Comparison of ENCODE assay signal across 8 mouse cellular contexts in the genomic region with DNA sequence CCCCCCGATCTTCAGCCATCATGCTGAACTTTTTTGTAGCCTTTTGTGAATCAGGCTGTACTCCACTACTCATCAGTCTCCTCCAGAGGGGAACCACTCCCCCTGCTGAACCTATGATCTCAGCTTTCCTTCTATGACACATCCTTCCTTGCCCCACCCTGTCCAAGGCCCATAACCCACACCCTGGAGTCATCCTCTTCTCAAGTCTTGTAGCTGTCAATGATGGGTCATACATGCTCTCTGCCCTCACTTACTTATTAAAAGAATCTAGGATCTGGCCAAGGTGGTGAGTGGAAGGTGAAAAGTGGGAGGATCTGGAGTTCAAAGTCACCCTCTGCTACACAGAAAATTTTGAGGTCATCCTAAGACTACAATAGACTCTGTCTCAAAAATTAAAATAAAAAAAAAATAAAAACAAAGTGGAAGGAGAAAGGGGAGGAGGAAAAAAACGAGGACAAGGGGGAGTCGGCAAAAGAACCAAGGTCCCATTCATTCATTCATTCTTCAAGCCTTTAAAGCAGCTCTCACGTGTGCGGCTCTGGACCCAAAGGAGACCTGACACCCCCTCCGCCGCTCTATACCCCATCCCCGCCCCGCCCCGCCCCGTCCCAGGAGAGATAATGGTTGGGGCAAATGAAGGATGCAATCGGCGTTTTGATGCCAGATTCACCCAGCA. TPM values are rescaled to one million over a fixed set of nuclear protein-coding genes. Genes with fewer than 3 reads are reported as not detected.
DNase-seq lines count a peak whose midpoint lies in the region; ATAC-seq and TF ChIP-seq lines count a peak whose summit lies in the region.

No protein-coding gene starts in this region.

- ATAC-seq in hindbrain, embryonic 13.5 days (ENCODE audit: low FRiP score): no peak
- ATAC-seq in midbrain, embryonic 14.5 days (ENCODE audit: low FRiP score, low TSS enrichment): no peak

- peak overlapping the region; percentile 25 for H3K9ac ChIP-seq in CH12.LX (ENCODE audit: insufficient read depth, low read depth)
- peak overlapping the region; percentile 66 for H3K9ac ChIP-seq in hindbrain, embryonic 13.5 days
- peak overlapping the region; percentile 65 for H3K9ac ChIP-seq in midbrain, embryonic 14.5 days (replicated peaks; ENCODE audit: low read length)

- no peak for DNase-seq in kidney, adult 2 months
- DNase-seq in kidney, postnatal 36 days: no peak
- peak; percentile 50 for DNase-seq in CH12.LX (ENCODE audit: extremely low read depth)
- DNase-seq in cerebellum, adult 9-10 months: peak; percentile 75
- DNase-seq in midbrain, embryonic 14.5 days: no peak
- DNase-seq in frontal cortex, postnatal 14 days (ENCODE audit: low spot score in 2 of 2): no peak
- DNase-seq in urinary bladder, adult 2 months (ENCODE audit: low spot score): no peak

- H3K4me2 ChIP-seq in CH12.LX (ENCODE audit: insufficient read depth, low read depth, poor library complexity, severe bottlenecking): peak overlapping the region; percentile 75
- H3K4me2 ChIP-seq in hindbrain, embryonic 13.5 days: peak overlapping the region; percentile 54
- H3K4me2 ChIP-seq in midbrain, embryonic 14.5 days (ENCODE audit: low read length): peak overlapping the region; percentile 57

- TF ChIP-seq RAD21 in CH12.LX (IDR thresholded peaks at IDR 0.05; ENCODE audit: low read depth, low read length): no peak

- H3K36me3 ChIP-seq in kidney, adult 2 months (ENCODE audit: control insufficient read depth, insufficient read depth, low read length): no peaks in the 10 kb centered on the region
- no peaks in the 10 kb centered on the region for H3K36me3 ChIP-seq in CH12.LX (replicated peaks in 1 of 2; ENCODE audit: control insufficient read depth in 1 of 2, insufficient read depth in 1 of 2, low read length in 1 of 2)
- H3K36me3 ChIP-seq in hindbrain, embryonic 13.5 days: peaks cover 8% of the 10 kb centered on the region; the same call in 1 of the 2 replicates
- H3K36me3 ChIP-seq in midbrain, embryonic 14.5 days (ENCODE audit: control insufficient read depth, insufficient read depth, low read length): no peaks in the 10 kb centered on the region; the same call in 1 of the 2 replicates

- H3K79me2 ChIP-seq in CH12.LX (replicated peaks; ENCODE audit: control insufficient read depth, extremely low read depth, insufficient read depth, poor library complexity, severe bottlenecking): no peaks in the 10 kb centered on the region

- no peak for TF ChIP-seq CTCF in kidney, adult 2 months (conservative IDR thresholded peaks at IDR 0.05; ENCODE audit: insufficient read depth, insufficient read length, low read depth, low read length)
- TF ChIP-seq CTCF in CH12.LX (conservative IDR thresholded peaks at IDR 0.05 in 1 of 2, IDR thresholded peaks at IDR 0.05 in 1 of 2; ENCODE audit: low read depth in 2 of 2, low read length in 2 of 2): no peak

- no peak overlapping the region for H3K27ac ChIP-seq in kidney, adult 2 months (ENCODE audit: insufficient read depth, low read depth, low read length)
- H3K27ac ChIP-seq in CH12.LX (ENCODE audit: insufficient read depth, low read depth): no peak overlapping the region
- H3K27ac ChIP-seq in hindbrain, embryonic 13.5 days: peak overlapping the region; percentile 87
- peak overlapping the region; percentile 89 for H3K27ac ChIP-seq in midbrain, embryonic 14.5 days (replicated peaks; ENCODE audit: low read depth, low read length)

- peaks cover 7% of the 10 kb centered on the region for H3K4me1 ChIP-seq in kidney, adult 2 months (ENCODE audit: control insufficient read depth, insufficient read depth, low read length)
- H3K4me1 ChIP-seq in CH12.LX (ENCODE audit: control insufficient read depth in 1 of 2, insufficient read depth in 2 of 2): peaks cover 11 to 13% of the 10 kb centered on the region in 2 experiments
- peaks cover 34% of the 10 kb centered on the region for H3K4me1 ChIP-seq in hindbrain, embryonic 13.5 days (replicated peaks)
- H3K4me1 ChIP-seq in midbrain, embryonic 14.5 days (ENCODE audit: control insufficient read depth, insufficient read depth, low read length): peaks cover 33% of the 10 kb centered on the region

- WGBS in kidney, adult 2 months: 6% methylated on average over 13 of the region's 13 CpGs
- 7% methylated on average over 13 of the region's 13 CpGs for WGBS in hindbrain, embryonic 13.5 days
- 7% methylated on average over 13 of the region's 13 CpGs for WGBS in midbrain, embryonic 14.5 days

- in situ Hi-C loops in CH12.LX (cut with MboI; ENCODE audit: low pct_ligation_motif_present, low pct_unique_long_range_greater_than_20kb, low sequenced_read_pairs): loop anchor here (25.0 kb wide), 1 partner anchor 347 kb away; no protein-coding TSS in a partner anchor

- no peaks in the 10 kb centered on the region for H3K9me3 ChIP-seq in CH12.LX (replicated peaks; ENCODE audit: low read length)
- no peaks in the 10 kb centered on the region for H3K9me3 ChIP-seq in hindbrain, embryonic 13.5 days
- no peaks in the 10 kb centered on the region for H3K9me3 ChIP-seq in midbrain, embryonic 14.5 days (ENCODE audit: control insufficient read depth, low read length)

- H3K27me3 ChIP-seq in kidney, adult 2 months (replicated peaks; ENCODE audit: control insufficient read depth, insufficient read depth, low read length): no peaks in the 10 kb centered on the region
- H3K27me3 ChIP-seq in CH12.LX (replicated peaks): peaks cover 7% of the 10 kb centered on the region
- H3K27me3 ChIP-seq in hindbrain, embryonic 13.5 days: no peaks in the 10 kb centered on the region
- no peaks in the 10 kb centered on the region for H3K27me3 ChIP-seq in midbrain, embryonic 14.5 days (ENCODE audit: control insufficient read depth, insufficient read depth, low read length)

- no peak for TF ChIP-seq EP300 in CH12.LX (IDR thresholded peaks at IDR 0.05; ENCODE audit: low read length)

- peak overlapping the region; percentile 59 for H3K4me3 ChIP-seq in kidney, adult 2 months (ENCODE audit: insufficient read depth, low read depth, low read length)
- H3K4me3 ChIP-seq in CH12.LX (replicated peaks in 1 of 3; ENCODE audit: low read depth in 2 of 3, low read length in 2 of 3, poor library complexity in 1 of 3): peak overlapping the region; percentile 42 to 64 (median 59)
- peak overlapping the region; percentile 45 for H3K4me3 ChIP-seq in hindbrain, embryonic 13.5 days
- peak overlapping the region; percentile 49 for H3K4me3 ChIP-seq in midbrain, embryonic 14.5 days (replicated peaks; ENCODE audit: low read depth, low read length)

- dilution Hi-C loops in CH12.LX (cut with MboI; ENCODE audit: extremely low pct_ligation_motif_present, extremely low pct_unique_long_range_greater_than_20kb, low sequenced_read_pairs): no loop called here

- no peak for TF ChIP-seq POLR2A in kidney, adult 2 months (IDR thresholded peaks at IDR 0.05; ENCODE audit: low read depth, low read length)
- TF ChIP-seq POLR2A in CH12.LX (IDR thresholded peaks at IDR 0.05; ENCODE audit: low read depth, low read length): no peak

TF ChIP-seq in CH12.LX, 34 proteins besides CTCF, POLR2A, EP300 and RAD21 (continues in another document):
- TF ChIP-seq SIN3A (IDR thresholded peaks at IDR 0.05; ENCODE audit: low read length): no peak
- no peak for TF ChIP-seq USF1 (IDR thresholded peaks at IDR 0.05; ENCODE audit: low read depth, low read length)
- no peak for TF ChIP-seq ZC3H11A (IDR thresholded peaks at IDR 0.05; ENCODE audit: low read depth, low read length)
- no peak for TF ChIP-seq ELF1 (IDR thresholded peaks at IDR 0.05; ENCODE audit: low read depth, low read length)
- TF ChIP-seq MEF2A (IDR thresholded peaks at IDR 0.05; ENCODE audit: borderline replicate concordance, low read depth, low read length): no peak
- TF ChIP-seq ETS1 (conservative IDR thresholded peaks at IDR 0.05; ENCODE audit: low read depth, low read length): no peak
- no peak for TF ChIP-seq JUN (IDR thresholded peaks at IDR 0.05; ENCODE audit: insufficient read depth, low read depth, low read length)
- TF ChIP-seq MAX (IDR thresholded peaks at IDR 0.05; ENCODE audit: low read length): no peak
- no peak for TF ChIP-seq CHD1 (IDR thresholded peaks at IDR 0.05; ENCODE audit: low read depth, low read length)
- TF ChIP-seq E2F4 (IDR thresholded peaks at IDR 0.05; ENCODE audit: insufficient replicate concordance, low read depth, low read length): no peak

RNA-seq across cellular contexts. Expression of a gene that starts 1.1 kb away (rescaled TPM):
- 22.4 and 23.0 TPM in 2 replicates for polyA plus RNA-seq in kidney, adult 2 months (2012; rRNA removed)
- total RNA-seq in CH12.LX (2012; rRNA removed) (4.6 and 6.6 TPM in 2 replicates), CH12.LX (2014; rRNA removed) (1.4 and 2.2 TPM in 2 replicates)
- 2.8 and 3.6 TPM in 2 replicates for polyA plus RNA-seq in CH12.LX (2012; ENCODE audit: insufficient read length, low read depth)
- polyA plus RNA-seq in hindbrain, embryonic 13.5 days (2015; fragmentation: Nextera tagmentation; extraction: Ambion mirVana): 93.5 and 93.7 TPM in 2 replicates
- 93.6 and 98.0 TPM in 2 replicates for polyA plus RNA-seq in midbrain, embryonic 14.5 days (2014; fragmentation: Nextera tagmentation; extraction: Ambion mirVana)
- polyA plus RNA-seq in urinary bladder, adult 2 months (2012; rRNA removed): 13.7 and 19.1 TPM in 2 replicates

RNA-seq across cellular contexts. Expression of a gene that starts 31.4 kb away (rescaled TPM):
- polyA plus RNA-seq in kidney, adult 2 months (2012; rRNA removed): 2.2 and 6.5 TPM in 2 replicates
- not detected in 2 replicates for total RNA-seq in CH12.LX (2012; rRNA removed)
- not detected in 2 replicates for total RNA-seq in CH12.LX (2014; rRNA removed)
- polyA plus RNA-seq in CH12.LX (2012; ENCODE audit: insufficient read length, low read depth): not detected in 2 replicates
- not detected in 2 replicates for polyA plus RNA-seq in hindbrain, embryonic 13.5 days (2015; fragmentation: Nextera tagmentation; extraction: Ambion mirVana)
- not detected in 2 replicates for polyA plus RNA-seq in midbrain, embryonic 14.5 days (2014; fragmentation: Nextera tagmentation; extraction: Ambion mirVana)
- polyA plus RNA-seq in urinary bladder, adult 2 months (2012; rRNA removed): 6.7 and 13.7 TPM in 2 replicates

RNA-seq across cellular contexts. Expression of a gene that starts 51.9 kb away (rescaled TPM):
- polyA plus RNA-seq in kidney, adult 2 months (2012; rRNA removed): 0.05 and 0.17 TPM in 2 replicates
- total RNA-seq in CH12.LX (2012; rRNA removed) (0.08 and 0.13 TPM in 2 replicates), CH12.LX (2014; rRNA removed) (0.05 TPM in 1 of 2 replicates, not detected in the other)
- 0.40 and 0.59 TPM in 2 replicates for polyA plus RNA-seq in CH12.LX (2012; ENCODE audit: insufficient read length, low read depth)
- polyA plus RNA-seq in hindbrain, embryonic 13.5 days (2015; fragmentation: Nextera tagmentation; extraction: Ambion mirVana): 40.2 and 47.7 TPM in 2 replicates
- 51.8 and 67.1 TPM in 2 replicates for polyA plus RNA-seq in midbrain, embryonic 14.5 days (2014; fragmentation: Nextera tagmentation; extraction: Ambion mirVana)
- polyA plus RNA-seq in urinary bladder, adult 2 months (2012; rRNA removed): 0.72 and 1.1 TPM in 2 replicates

RNA-seq across cellular contexts. Expression of a gene that starts 59.7 kb away (rescaled TPM):
- 2.4 and 5.7 TPM in 2 replicates for polyA plus RNA-seq in kidney, adult 2 months (2012; rRNA removed)
- total RNA-seq in CH12.LX (2012; rRNA removed) (not detected in 2 replicates), CH12.LX (2014; rRNA removed) (not detected in 2 replicates)
- polyA plus RNA-seq in CH12.LX (2012; ENCODE audit: insufficient read length, low read depth): not detected in 2 replicates
- not detected in 2 replicates for polyA plus RNA-seq in hindbrain, embryonic 13.5 days (2015; fragmentation: Nextera tagmentation; extraction: Ambion mirVana)
- polyA plus RNA-seq in midbrain, embryonic 14.5 days (2014; fragmentation: Nextera tagmentation; extraction: Ambion mirVana): not detected in 2 replicates
- 15.1 and 28.6 TPM in 2 replicates for polyA plus RNA-seq in urinary bladder, adult 2 months (2012; rRNA removed)

Comparison
In these comparisons a context has a peak if more than half of its experiments do, and no peak if none do; other contexts are left out.
1. DNase-seq: peak in CH12.LX (single experiment) and cerebellum, adult 9-10 months (single experiment); none in kidney, adult 2 months (single experiment), kidney, postnatal 36 days (0 of 2), midbrain, embryonic 14.5 days (single experiment), frontal cortex, postnatal 14 days (0 of 2) and urinary bladder, adult 2 months (single experiment).
2. H3K27ac ChIP-seq: peak in hindbrain, embryonic 13.5 days (single experiment) and midbrain, embryonic 14.5 days (single experiment); none in kidney, adult 2 months (single experiment) and CH12.LX (single experiment).
3. RNA of a gene that starts 51.9 kb away (polyA plus RNA-seq): 51.8 to 67.1 TPM in midbrain, embryonic 14.5 days and 40.2 to 47.7 TPM in hindbrain, embryonic 13.5 days; 0.72 to 1.1 TPM in urinary bladder, adult 2 months, 0.40 to 0.59 TPM in CH12.LX and 0.05 to 0.17 TPM in kidney, adult 2 months; every median in the first group is over 10 times any median in the second.
4. Peak in every context shown above with its lines, with median percentiles within 50 percentile points of each other: H3K4me3 ChIP-seq, H3K4me2 ChIP-seq and H3K9ac ChIP-seq.